Mouse (Mus musculus) lung, adult 2 months (tissue): Measurements from ENCODE around the gene Hsd17b6. TPM values are rescaled to one million over a fixed set of nuclear protein-coding genes. Genes with fewer than 3 reads are reported as not detected.
"Not testable (repeated sequence)": the region's sequence is repeated elsewhere in the genome, so short reads cannot be mapped to it uniquely, and the experiment has no call there.

ENCODE experiments used
- DNase-seq: peaks from one replicate; pipeline ENCODE4 v3.0.0; 2022
- H3K4me1 ChIP-seq: fragments of 200-500 bp; 2 replicates; pipeline ENCODE4 v1.6.1; 2011; ENCODE audit warnings: low read length; ENCODE audit not compliant: control insufficient read depth, insufficient read depth
- H3K4me3 ChIP-seq: fragments of 200-500 bp; replicated peaks from 2 replicates; pipeline ENCODE3; 2011; ENCODE audit warnings: low read depth, mild to moderate bottlenecking, control low read depth, low read length; ENCODE audit errors: extremely low read depth
- CTCF ChIP-seq: fragments of 200-500 bp; IDR thresholded peaks from 2 replicates; pipeline ENCODE4 v1.5.1; 2011; ENCODE audit warnings: mild to moderate bottlenecking, low read length, control low read depth; ENCODE audit not compliant: insufficient read depth
- POLR2A ChIP-seq: fragments of 200-500 bp; IDR thresholded peaks from 2 replicates; pipeline ENCODE4 v1.6.1; 2011; ENCODE audit warnings: low read depth, mild to moderate bottlenecking, control low read depth, low read length, borderline replicate concordance; ENCODE audit errors: extremely low read depth
- WGBS: fragments of 180-500 bp; shearing (Covaris S2); methylation state at CpG from one replicate; pipeline ENCODE4 v1.1.7; 2018; 5-methylcytosine and 5-hydroxymethylcytosine counted together
- polyA plus RNA-seq: library from polyadenylated mRNA; depleted of rRNA; stranded (reverse); fragments of >200 nt; gene quantifications from 2 replicates; pipeline ENCODE4 v1.2.3, GENCODE M21; 2012; rRNA removed

Hsd17b6 gene
- polyA plus RNA-seq, result 0.56 TPM in 1 of 2 replicates, not detected in the other

GRCm38 (mm10) chr10:128007446-128007845 lies at the start of gene Hsd17b6:
Gene Hsd17b6, minus strand, starts transcription at chr10:128007611.
- 96% methylated on average over 1 of the region's 1 CpGs for WGBS
- TF ChIP-seq CTCF, result no peak
- TF ChIP-seq POLR2A, result no peak
- no peaks in the 10 kb centered on the region for H3K4me1 ChIP-seq
- no peak within 1 kb of the TSS for H3K4me3 ChIP-seq
- DNase-seq, result no peak

DNA sequence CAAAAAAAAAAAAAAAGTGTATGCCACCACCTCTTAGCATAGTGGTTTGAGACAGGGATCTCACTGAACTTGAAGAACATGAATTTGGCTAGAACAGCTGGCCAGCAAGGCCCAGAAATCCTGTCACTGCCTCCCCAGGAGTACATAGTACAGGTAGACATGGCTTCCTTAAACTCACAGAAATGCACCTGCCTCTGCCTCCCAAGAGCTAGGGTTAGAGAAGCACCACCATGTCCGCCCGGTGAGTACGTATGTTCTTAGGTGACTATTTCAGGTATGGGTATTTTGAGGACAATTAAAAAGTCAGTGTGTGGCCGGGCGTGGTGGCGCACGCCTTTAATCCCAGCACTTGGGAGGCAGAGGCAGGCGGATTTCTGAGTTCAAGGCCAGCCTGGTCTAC lies 45.6 kb upstream of the Hsd17b6 start:
- 95% methylated on average over 8 of the region's 8 CpGs for WGBS
- no peak for TF ChIP-seq CTCF
- no peak for DNase-seq
- peaks cover 3% of the 10 kb centered on the region for H3K4me1 ChIP-seq
- H3K4me3 ChIP-seq, result no peak overlapping the region

DNA sequence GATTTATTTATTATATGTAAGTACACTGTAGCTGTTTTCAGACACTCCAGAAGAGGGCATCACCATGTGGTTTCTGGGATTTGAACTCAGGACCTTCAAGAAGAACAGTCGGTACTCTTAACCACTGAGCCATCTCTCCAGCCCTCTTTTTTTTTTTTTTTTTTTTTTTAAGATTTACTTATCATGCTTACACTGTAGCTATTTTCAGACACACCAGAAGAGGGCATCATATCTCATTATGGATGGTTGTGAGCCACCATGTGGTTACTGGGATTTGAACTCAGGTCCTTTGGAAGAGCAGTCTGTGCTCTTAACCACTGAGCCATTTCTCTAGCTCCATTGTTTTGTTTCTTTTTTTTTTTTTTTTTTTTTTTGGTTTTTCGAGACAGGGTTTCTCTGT lies 44.7 kb upstream of the Hsd17b6 start:
- not testable (repeated sequence) for H3K4me3 ChIP-seq, H3K4me1 ChIP-seq, DNase-seq
- WGBS, result 87% methylated on average over 1 of the region's 2 CpGs

DNA sequence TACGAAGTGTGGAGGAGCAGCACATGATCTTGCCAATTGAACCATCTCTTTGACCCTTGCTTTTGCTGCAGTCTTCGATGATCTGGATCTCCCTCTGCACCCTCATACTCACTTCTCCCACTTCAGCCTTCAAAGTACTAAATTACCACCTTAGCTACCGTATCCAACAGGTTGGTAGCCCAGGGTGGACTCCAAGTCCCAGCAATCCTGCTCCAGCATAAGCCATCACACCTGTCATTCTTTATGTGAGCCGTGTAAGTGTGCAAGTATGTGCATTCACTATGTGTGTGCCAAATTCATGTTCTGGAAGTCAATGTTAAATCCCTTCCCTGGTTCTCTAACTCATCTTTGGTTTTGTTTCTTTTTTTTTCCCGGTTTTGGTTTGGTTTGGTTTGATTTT lies 44.2 kb upstream of the Hsd17b6 start:
- Histone ChIP-seq H3K4me1 (no peaks in the 10 kb centered on the region), H3K4me3 (no peak overlapping the region)
- DNase-seq, result no peak
- WGBS, result 96% methylated on average over 5 of the region's 5 CpGs
- TF ChIP-seq POLR2A, result no peak
- TF ChIP-seq CTCF, result no peak

DNA sequence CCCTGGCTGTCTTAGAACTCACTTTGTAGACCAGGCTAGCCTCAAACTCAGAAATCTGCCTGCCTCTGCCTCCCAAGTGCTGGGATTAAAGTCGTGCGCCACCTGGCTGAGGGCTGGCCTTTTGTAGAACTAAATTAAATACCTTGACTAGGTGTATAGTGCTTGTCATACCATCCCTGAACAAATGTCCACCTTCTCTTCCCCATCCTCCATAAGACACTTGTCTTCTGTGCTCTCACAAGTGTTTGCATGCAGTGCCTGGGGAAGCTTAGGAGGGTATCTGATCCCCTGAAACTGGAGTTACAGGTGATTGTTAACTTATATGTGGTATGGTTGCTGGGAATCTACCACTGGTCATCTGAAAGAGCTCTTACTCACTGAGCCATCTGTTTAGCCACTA lies 42.9 kb upstream of the Hsd17b6 start:
- DNase-seq, result no peak
- Histone ChIP-seq H3K4me3 (no peak overlapping the region), H3K4me1 (no peaks in the 10 kb centered on the region)
- 87% methylated on average over 2 of the region's 2 CpGs for WGBS
- TF ChIP-seq CTCF (no peak), POLR2A (no peak)

- DNase-seq, result no peak
- WGBS, result 95% methylated on average over 2 of the region's 2 CpGs
- TF ChIP-seq CTCF (no peak), POLR2A (no peak)
- Histone ChIP-seq H3K4me3 (no peak overlapping the region), H3K4me1 (peaks cover 2% of the 10 kb centered on the region; the same call in 1 of the 2 replicates)
These were observed 42.3 kb upstream of the Hsd17b6 start for GRCm38 (mm10) chr10:128049741-128050140.

GRCm38 (mm10) chr10:128048157-128048556 lies 40.7 kb upstream of the Hsd17b6 start:
- WGBS, result 96% methylated on average over 8 of the region's 8 CpGs
- Histone ChIP-seq H3K4me3 (no peak overlapping the region), H3K4me1 (peaks cover 2% of the 10 kb centered on the region; the same call in 1 of the 2 replicates)
- no peak for DNase-seq
- TF ChIP-seq POLR2A, result no peak
- TF ChIP-seq CTCF, result no peak

- Histone ChIP-seq H3K4me1 (peaks cover 6% of the 10 kb centered on the region), H3K4me3 (no peak overlapping the region)
- no peak for TF ChIP-seq CTCF
- no peak for TF ChIP-seq POLR2A
- 54% methylated on average over 3 of the region's 3 CpGs for WGBS
- no peak for DNase-seq
These were observed 35.8 kb upstream of the Hsd17b6 start for GRCm38 (mm10) chr10:128043041-128043835.

DNA sequence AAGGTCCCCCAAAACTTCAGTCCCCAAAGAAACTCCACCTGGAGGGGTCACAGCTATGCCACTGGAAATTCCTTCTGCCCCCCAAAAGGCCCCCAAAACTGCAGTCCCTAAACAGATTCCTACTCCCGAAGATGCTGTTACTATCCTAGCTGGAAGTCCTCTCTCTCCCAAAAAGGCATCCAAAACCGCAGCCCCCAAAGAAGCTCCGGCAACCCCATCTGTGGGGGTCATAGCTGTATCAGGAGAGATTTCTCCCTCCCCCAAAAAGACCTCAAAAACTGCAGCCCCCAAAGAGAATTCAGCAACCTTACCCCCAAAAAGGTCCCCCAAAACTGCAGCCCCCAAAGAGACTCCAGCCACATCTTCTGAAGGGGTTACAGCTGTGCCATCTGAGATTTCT lies 35.1 kb upstream of the Hsd17b6 start:
- Histone ChIP-seq H3K4me3 (no peak overlapping the region), H3K4me1 (peaks cover 8% of the 10 kb centered on the region)
- 89% methylated on average over 3 of the region's 3 CpGs for WGBS
- no peak for DNase-seq
- TF ChIP-seq POLR2A (no peak), CTCF (no peak)

GRCm38 (mm10) chr10:128041636-128042035 lies 34.2 kb upstream of the Hsd17b6 start:
- Histone ChIP-seq H3K4me3 (no peak overlapping the region), H3K4me1 (peaks cover 13% of the 10 kb centered on the region)
- WGBS, result 83% methylated on average over 4 of the region's 4 CpGs
- no peak for DNase-seq
- no peak for TF ChIP-seq CTCF
- no peak for TF ChIP-seq POLR2A

DNA sequence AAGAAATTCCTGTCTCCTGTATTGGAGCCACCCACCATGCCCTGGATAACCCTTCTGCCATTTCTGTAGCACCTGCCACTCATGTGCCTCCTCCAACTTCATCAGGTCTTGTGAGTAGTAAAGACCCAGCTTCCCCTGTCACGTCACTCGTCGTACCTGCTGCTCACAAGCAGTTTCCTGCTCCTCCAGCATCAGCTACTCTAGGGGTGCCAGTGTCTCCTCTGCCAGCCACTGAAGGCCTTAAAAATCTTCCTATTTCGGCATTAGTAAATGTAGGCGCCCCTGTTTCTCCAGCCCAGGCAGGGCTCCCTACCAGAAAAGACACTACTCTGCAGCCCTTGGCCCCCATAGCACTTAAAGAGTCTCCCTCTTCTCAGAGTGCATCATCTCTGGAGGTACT lies 32.9 kb upstream of the Hsd17b6 start:
- no peak for TF ChIP-seq CTCF
- no peak for TF ChIP-seq POLR2A

More for the DNA sequence above, 32.9 kb upstream of the Hsd17b6 start:
- no peak for DNase-seq
- Histone ChIP-seq H3K4me3 (no peak overlapping the region), H3K4me1 (peaks cover 13% of the 10 kb centered on the region)
- WGBS, result 72% methylated on average over 5 of the region's 5 CpGs
